Mouse (Mus musculus) bone marrow macrophage, adult 2 months (primary cell): ENCODE results near the gene Rexo2.

Experiments used
- CTCF ChIP-seq: IDR thresholded peaks from 2 replicates; pipeline ENCODE4 v1.5.1; 2012; ENCODE audit warnings: low read depth, mild to moderate bottlenecking, low read length, moderate library complexity
- POLR2A ChIP-seq: IDR thresholded peaks from 2 replicates; pipeline ENCODE4 v1.6.1; 2012; ENCODE audit warnings: mild to moderate bottlenecking, low read depth, low read length, borderline replicate concordance

DNA sequence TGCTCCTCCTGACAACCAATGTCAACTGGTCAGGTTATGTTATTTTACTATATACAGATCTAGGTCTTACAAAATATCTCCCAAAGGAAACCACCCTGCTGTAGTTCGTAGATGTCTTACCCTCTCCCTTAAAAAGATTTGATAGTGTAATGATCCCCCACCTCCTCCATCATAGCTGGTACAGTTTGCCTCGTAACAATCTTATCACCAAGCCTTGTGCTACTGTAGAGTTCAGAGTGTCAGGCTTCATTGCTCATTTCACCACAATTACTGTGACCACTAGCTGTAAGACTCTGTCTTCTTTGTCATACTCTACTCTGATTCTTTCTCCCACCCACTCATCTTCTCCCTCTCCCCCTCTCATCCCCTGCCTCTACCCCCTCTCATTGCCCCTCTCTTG lies 59.4 kb downstream of the Rexo2 start:
- TF ChIP-seq POLR2A (no peak), CTCF (no peak)
